Mouse (Mus musculus) neural tube, embryonic 13.5 days (tissue): ENCODE measurements around the gene Mief2. TPM values are rescaled to one million over a fixed set of nuclear protein-coding genes. Genes with fewer than 3 reads are reported as not detected.

Experiments used
- ATAC-seq: fragments of 200-750 bp; cut with Nextera tagmentation; 2 replicates; pipeline ENCODE4 v1.8.0; 2017; ENCODE audit warnings: low read depth, mild to moderate bottlenecking, moderate TSS enrichment, moderate library complexity
- H3K27ac ChIP-seq: fragments of 300-500 bp; sonication (generic); replicated peaks from 2 replicates; pipeline ENCODE4 v1.5.1; 2015; ENCODE audit warnings: moderate library complexity, mild to moderate bottlenecking, inconsistent platforms
- H3K27me3 ChIP-seq: fragments of 300-500 bp; sonication (generic); 2 replicates; pipeline ENCODE4 v1.6.1; 2015; ENCODE audit warnings: mild to moderate bottlenecking, inconsistent platforms
- H3K36me3 ChIP-seq: fragments of 300-500 bp; sonication (generic); 2 replicates; pipeline ENCODE4 v1.6.1; 2015; ENCODE audit warnings: mild to moderate bottlenecking, inconsistent platforms
- H3K4me1 ChIP-seq: fragments of 300-500 bp; sonication (generic); replicated peaks from 2 replicates; pipeline ENCODE4 v1.6.1; 2015; ENCODE audit warnings: inconsistent platforms
- H3K4me2 ChIP-seq: fragments of 300-500 bp; sonication (generic); 2 replicates; pipeline ENCODE4 v1.6.1; 2015; ENCODE audit warnings: inconsistent platforms, mild to moderate bottlenecking, moderate library complexity
- H3K4me3 ChIP-seq: fragments of 300-500 bp; sonication (generic); 2 replicates; pipeline ENCODE4 v1.5.1; 2015; ENCODE audit warnings: mild to moderate bottlenecking, inconsistent platforms
- H3K9ac ChIP-seq: fragments of 300-500 bp; sonication (generic); 2 replicates; pipeline ENCODE4 v1.6.1; 2015; ENCODE audit warnings: moderate library complexity, mild to moderate bottlenecking, inconsistent platforms
- H3K9me3 ChIP-seq: fragments of 300-500 bp; sonication (generic); 2 replicates; pipeline ENCODE4 v1.6.1; 2016; ENCODE audit warnings: inconsistent platforms
- WGBS: fragments of 180-500 bp; shearing (Covaris S2); methylation state at CpG from one replicate; pipeline ENCODE4 v1.1.7; 2015; 5-methylcytosine and 5-hydroxymethylcytosine counted together
- polyA plus RNA-seq: library from polyadenylated mRNA; unstranded; fragments of >200 nt; fragmentation: Nextera tagmentation; extraction: Ambion mirVana; gene quantifications from 2 replicates; pipeline ENCODE4 v1.2.1, GENCODE M21; 2015

Gene Mief2
- 21.3 and 22.0 TPM in 2 replicates for polyA plus RNA-seq

DNA sequence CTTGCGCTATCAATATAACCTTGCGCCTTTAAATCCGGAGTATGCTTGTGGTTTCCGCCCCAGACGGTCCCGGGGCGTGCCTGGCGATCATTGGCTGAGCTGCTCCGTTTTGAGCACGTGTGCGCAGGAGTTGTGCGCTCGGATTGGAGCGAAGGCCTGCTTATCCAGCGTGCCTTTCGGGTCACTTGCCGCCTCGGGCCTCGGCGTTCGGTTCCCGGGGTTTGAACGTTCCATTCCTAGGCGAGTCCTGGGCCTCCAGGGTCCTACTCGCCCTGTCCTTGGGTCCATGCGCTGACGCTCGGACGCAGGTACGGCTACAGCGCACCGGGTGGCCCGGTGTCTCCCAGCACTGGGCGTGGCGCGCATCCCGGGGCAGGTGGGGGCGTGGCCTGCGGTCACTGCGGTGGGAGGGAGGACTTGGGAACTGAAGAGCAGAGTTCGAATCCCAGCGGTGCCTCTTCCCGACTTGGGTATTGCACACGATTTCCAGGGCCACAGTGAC is at the start of gene Mief2:
Gene Mief2, plus strand, starts transcription at position 139 of the 502 bp plus-strand sequence.
- no peaks in the 10 kb centered on the region for H3K9me3 ChIP-seq
- H3K4me3 ChIP-seq: peak within 1 kb of the TSS; percentile 84
- H3K36me3 ChIP-seq: peaks cover 48% of the 10 kb centered on the region
- peak within 1 kb of the TSS; percentile 91 for H3K27ac ChIP-seq
- peaks cover 39% of the 10 kb centered on the region for H3K4me1 ChIP-seq
- no peaks in the 10 kb centered on the region for H3K27me3 ChIP-seq
- peak; percentile 95 for ATAC-seq
- under 1% methylated on average over 44 of the region's 44 CpGs for WGBS
- peak within 1 kb of the TSS; percentile 76 for H3K4me2 ChIP-seq
- H3K9ac ChIP-seq: peak within 1 kb of the TSS; percentile 92

DNA sequence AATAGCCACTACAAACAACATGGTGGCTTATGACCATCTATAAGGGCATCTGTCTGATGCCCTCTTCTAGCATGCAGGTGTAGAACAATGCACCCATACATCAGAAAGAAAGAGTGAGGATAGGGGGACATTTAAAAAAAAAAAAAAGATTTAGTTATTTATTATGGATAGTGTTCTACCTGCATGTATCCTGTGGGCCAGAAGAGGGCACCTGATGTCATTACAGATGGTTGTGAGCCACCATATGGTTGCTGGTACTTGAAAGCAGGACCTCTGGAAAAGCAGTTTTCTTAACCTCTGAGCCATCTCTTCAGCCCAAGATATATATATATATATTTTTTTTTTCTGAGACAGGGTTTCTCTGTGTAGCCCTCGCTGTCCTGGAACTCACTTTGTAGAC is 32.0 kb upstream of the Mief2 start:
- 76% methylated on average over 1 of the region's 1 CpGs for WGBS
- ATAC-seq: no peak
- Histone ChIP-seq H3K4me2 (no peak overlapping the region), H3K4me3 (no peak overlapping the region), H3K9me3 (no peaks in the 10 kb centered on the region), H3K27ac (no peak overlapping the region), H3K4me1 (peaks cover 21% of the 10 kb centered on the region), H3K27me3 (no peaks in the 10 kb centered on the region), H3K36me3 (no peaks in the 10 kb centered on the region), H3K9ac (no peak overlapping the region)

DNA sequence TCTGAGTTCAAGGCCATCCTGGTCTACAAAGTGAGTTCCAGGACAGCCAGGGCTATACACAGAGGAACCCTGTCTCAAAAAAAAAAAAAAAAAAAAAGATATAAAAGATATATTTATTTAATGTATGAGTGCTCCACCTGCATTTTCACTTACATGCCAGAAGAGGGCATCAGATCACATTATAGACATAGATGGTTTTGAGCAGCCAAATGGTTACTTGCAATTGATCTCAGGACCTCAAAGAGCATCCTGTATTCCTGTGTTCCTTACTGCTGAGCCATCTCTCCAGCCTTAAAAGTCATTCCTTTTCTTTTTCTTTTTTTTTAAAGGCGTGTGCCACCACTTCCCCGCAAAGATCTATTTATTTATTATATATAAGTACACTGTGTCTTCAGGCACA is 30.6 kb upstream of the Mief2 start:
- Histone ChIP-seq H3K27ac (no peak overlapping the region), H3K9ac (no peak overlapping the region), H3K36me3 (no peaks in the 10 kb centered on the region), H3K27me3 (no peaks in the 10 kb centered on the region), H3K4me1 (peaks cover 35% of the 10 kb centered on the region), H3K4me3 (no peak overlapping the region), H3K9me3 (no peaks in the 10 kb centered on the region), H3K4me2 (no peak overlapping the region)
- ATAC-seq: no peak
- 75% methylated on average over 2 of the region's 2 CpGs for WGBS

DNA sequence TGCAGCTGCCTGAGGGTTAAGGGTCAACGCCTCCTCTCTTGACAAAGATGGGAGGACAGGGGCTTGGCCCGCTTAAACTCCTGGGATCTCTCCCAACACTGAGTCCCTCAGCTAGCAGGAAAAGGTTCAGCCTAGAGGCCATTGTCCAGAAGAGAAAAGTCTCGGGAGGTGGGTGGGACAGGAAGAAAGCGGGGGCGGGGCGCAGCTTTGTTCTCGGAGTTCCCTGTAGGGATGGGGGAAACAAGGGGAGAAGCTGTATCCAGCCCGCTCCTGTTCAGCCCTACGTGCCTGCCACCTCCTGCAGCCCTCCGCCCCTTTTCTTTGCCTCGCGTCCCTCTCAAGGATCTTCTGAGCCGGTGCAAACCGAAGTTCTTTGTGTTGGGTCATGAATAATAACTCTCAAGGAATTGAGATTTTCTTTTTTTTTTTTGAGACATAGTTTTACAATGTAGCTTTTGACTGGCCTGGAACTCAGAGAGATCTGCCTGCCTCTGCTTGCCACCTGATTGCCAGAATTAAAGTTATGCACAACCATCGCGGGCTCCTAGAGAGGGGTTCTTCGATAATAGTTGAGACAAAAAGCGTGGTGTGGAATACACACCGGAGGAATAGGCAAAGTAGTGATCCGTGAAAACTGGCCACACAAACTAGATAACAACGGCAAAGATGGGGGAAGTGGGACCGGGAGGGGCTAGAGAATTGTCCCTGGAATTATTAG is 29.2 kb upstream of the Mief2 start:
- Histone ChIP-seq H3K36me3 (no peaks in the 10 kb centered on the region; the same call in 1 of the 2 replicates), H3K27me3 (no peaks in the 10 kb centered on the region), H3K9me3 (no peaks in the 10 kb centered on the region), H3K4me3 (peak overlapping the region; percentile 87), H3K4me2 (peak overlapping the region; percentile 76), H3K27ac (peak overlapping the region; percentile 91), H3K4me1 (peaks cover 49% of the 10 kb centered on the region), H3K9ac (peak overlapping the region; percentile 90)
- WGBS: 2% methylated on average over 22 of the region's 22 CpGs
- ATAC-seq: peak; percentile 57

DNA sequence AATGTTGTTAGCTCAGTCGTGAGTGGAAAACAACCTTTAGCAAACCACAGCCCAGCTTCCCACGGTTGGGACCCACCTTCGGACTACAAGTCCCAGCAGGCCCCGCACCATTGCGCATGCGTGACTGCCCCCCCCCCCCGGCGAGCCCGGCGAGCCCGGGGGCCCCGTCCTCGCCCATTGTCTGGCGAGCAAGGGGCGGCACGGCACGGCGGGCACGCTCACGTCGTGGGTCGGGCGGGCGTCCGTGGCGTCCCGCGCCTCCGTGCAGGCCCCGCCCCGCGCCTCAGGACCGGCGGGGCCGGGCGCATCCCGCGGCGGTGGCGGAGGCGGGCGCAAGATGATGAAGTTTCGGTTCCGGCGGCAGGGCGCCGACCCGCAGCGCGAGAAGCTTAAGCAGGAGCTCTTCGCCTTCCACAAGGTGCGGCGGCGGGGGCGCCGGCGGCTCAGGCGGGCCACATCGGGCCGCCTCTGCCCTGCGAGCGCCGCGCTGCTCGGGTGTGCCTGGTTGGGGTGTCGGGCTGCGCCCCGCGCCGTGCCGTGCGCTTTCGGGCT is 28.6 kb upstream of the Mief2 start, which contains the start of gene Llgl1:
Gene Llgl1, plus strand, starts transcription at position 200 of the 552 bp plus-strand sequence.
- peak within 1 kb of the TSS; percentile 87 for H3K4me3 ChIP-seq
- WGBS: under 1% methylated on average over 58 of the region's 73 CpGs
- peak within 1 kb of the TSS; percentile 91 for H3K27ac ChIP-seq
- peaks cover 49% of the 10 kb centered on the region for H3K4me1 ChIP-seq
- H3K4me2 ChIP-seq: peak within 1 kb of the TSS; percentile 76
- no peaks in the 10 kb centered on the region for H3K9me3 ChIP-seq
- peaks cover 5% of the 10 kb centered on the region for H3K36me3 ChIP-seq
- ATAC-seq: peak; percentile 91
- H3K27me3 ChIP-seq: no peaks in the 10 kb centered on the region
- peak within 1 kb of the TSS; percentile 90 for H3K9ac ChIP-seq

DNA sequence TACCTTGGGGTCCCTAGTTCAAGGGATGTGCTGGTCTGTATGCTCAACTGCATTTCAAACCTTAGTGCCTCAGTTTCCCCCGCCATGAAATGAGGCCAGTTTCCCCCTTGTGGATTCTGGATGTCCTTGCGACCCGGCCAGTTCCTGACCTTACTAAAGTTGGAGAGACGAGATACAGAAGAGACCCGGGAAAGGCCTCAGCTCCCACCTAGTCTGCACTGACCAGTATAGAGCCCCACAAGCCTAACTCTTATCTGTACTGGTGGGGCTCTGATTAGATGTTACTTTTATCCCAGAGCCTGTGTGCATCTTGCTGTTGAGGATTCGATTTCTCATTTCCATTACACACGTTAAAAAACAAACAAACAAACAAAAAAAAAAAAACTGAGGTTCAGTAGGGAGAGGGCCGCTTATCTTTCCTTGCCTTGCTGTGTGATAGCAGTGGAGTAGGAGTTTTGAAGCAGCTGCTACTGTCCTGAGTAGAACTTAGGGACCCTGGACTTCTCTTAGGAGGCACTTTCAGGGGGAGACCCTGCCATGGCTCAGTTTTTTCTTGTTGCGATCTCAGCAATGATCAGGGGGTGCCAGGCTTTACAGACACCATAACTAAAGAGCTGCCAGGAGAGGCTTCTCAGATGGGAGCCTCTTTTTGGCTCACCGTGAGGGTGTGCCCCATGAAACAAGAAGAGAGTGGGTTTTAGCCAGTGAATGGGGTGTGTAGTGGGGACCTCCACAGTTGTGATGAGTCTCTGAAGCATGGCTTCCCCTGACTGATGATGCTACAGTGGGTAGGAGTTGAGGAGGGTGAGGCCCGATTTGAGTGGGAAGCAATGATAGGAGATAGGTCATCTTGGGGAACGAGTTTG is 27.6 kb upstream of the Mief2 start:
- no peak for ATAC-seq
- Histone ChIP-seq H3K4me1 (peaks cover 58% of the 10 kb centered on the region), H3K9ac (peak overlapping the region; percentile 90), H3K27ac (peak overlapping the region; percentile 91), H3K9me3 (no peaks in the 10 kb centered on the region), H3K27me3 (no peaks in the 10 kb centered on the region), H3K36me3 (peaks cover 14% of the 10 kb centered on the region), H3K4me3 (peak overlapping the region; percentile 87), H3K4me2 (peak overlapping the region; percentile 76)
- WGBS: 28% methylated on average over 12 of the region's 12 CpGs

DNA sequence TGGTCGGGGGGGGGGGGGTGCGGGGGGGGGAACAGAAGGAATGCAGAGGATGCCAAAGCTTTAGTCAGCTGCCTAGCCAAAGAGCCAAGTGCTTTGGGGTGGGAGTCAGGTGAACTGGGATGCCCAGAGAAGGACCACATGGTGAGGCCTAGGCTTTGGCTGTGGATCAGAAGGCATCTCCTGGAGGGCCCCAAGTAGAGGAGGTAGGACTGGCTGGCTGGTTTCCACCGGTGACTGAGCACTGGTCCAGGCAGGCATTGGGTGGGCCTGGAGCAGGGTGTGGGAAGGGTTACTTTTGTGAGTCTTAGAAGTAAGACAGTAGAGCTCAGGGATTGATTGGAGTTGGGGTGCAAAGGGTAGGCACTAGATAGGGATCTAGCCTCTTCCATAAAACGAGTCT is 26.6 kb upstream of the Mief2 start:
- H3K36me3 ChIP-seq: peaks cover 25% of the 10 kb centered on the region
- H3K9me3 ChIP-seq: no peaks in the 10 kb centered on the region
- no peak for ATAC-seq
- peaks cover 58% of the 10 kb centered on the region for H3K4me1 ChIP-seq
- no peak overlapping the region for H3K27ac ChIP-seq
- H3K4me2 ChIP-seq: peak overlapping the region; percentile 76; the same call in 1 of the 2 replicates
- no peak overlapping the region for H3K9ac ChIP-seq
- H3K27me3 ChIP-seq: no peaks in the 10 kb centered on the region
- 94% methylated on average over 4 of the region's 4 CpGs for WGBS
- no peak overlapping the region for H3K4me3 ChIP-seq

DNA sequence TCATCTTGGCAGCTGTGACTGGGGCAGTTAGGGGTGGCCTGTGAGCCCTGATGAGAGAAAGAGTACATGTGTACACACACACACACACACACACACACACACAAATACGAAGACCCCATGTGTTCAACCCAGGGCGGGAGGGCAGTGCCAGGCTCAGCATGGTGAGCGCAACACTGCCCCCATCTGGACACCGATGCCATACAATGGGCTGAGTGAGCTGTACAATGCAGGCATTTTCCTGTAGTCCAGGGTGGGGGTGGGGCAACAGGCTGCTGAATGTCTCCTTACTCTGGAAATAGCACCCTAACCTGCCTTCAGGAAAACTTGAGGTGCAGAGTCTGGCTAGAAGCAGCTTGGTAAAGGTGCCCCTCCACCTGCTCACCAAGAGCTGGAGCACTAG is 25.1 kb upstream of the Mief2 start:
- Histone ChIP-seq H3K4me3 (no peak overlapping the region), H3K9ac (0 out of 2 replicates have a peak overlapping the region, but pooled peaks have one; percentile 12), H3K9me3 (no peaks in the 10 kb centered on the region), H3K27ac (0 out of 2 replicates have a peak overlapping the region, but pooled peaks have one; percentile 33), H3K27me3 (no peaks in the 10 kb centered on the region), H3K4me2 (no peak overlapping the region; the same call in 1 of the 2 replicates), H3K4me1 (peaks cover 58% of the 10 kb centered on the region), H3K36me3 (peaks cover 40% of the 10 kb centered on the region)
- 39% methylated on average over 4 of the region's 4 CpGs for WGBS
- no peak for ATAC-seq

DNA sequence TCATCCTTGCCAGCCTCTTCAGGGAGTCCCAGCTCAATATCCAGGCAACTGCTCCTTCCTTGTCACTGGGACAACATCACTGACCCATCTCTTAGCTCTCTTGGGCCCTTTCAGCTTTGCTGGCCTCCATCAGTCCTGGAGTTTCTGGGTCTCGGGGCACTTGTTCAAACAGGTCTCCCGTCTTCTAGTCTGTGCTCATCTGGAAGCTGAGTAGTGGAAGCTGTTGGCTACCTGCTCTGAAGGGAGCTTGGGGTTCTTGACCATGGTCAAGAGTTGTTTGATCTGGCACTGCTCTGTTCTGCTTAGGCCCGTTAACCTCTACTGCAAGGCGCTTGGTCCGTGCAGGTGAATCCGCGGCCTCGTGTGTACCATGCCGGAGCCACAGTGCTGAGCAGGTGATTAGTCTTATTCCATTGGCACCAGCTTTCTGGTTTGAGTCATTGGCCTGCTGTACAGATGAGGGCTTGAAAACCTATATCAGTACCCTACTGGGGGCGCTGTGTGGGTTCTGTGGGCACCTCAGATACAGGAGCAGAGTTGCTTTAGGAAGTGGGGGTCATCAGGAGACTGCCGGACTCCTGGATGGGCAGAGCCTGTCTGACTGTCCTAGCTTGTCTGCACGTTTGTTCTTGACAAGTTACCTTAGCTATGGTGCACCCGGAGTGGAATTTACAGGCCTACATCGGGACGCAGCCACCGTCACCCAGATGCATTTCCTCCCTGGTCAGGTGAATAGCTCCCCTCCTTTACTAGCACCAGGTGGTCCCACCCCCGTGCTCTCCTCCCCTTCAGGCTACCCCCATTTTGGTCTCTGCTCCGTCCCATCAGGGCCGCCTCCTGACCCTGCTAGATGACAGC is 23.9 kb upstream of the Mief2 start:
- 92% methylated on average over 19 of the region's 19 CpGs for WGBS
- ATAC-seq: no peak
- H3K36me3 ChIP-seq: peaks cover 51% of the 10 kb centered on the region
- H3K9me3 ChIP-seq: no peaks in the 10 kb centered on the region
- H3K4me1 ChIP-seq: peaks cover 47% of the 10 kb centered on the region
- peak overlapping the region; percentile 26; the same call in 1 of the 2 replicates for H3K9ac ChIP-seq
- H3K4me2 ChIP-seq: no peak overlapping the region
- no peak overlapping the region for H3K4me3 ChIP-seq
- H3K27me3 ChIP-seq: no peaks in the 10 kb centered on the region
- H3K27ac ChIP-seq: no peak overlapping the region

DNA sequence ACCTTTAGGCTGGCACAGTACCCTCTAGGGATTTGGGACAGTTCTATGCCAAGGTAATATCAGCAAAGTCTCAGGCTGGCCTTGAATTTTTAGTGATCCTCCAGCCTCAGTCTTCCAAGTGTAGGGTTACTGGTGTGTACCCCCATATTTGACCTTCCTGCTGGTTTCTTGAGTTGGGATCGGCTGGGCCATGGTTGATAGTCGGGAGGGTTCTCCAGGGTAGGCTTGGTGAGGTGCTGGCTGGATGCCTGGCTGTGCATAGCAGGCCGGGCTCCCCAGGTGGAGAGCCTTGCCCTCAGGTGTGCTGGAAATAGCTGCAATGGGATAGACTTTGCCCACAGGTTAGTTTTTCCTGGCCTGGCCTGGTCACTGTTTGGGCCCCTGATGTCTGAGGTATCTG is 22.9 kb upstream of the Mief2 start:
- ATAC-seq: no peak
- Histone ChIP-seq H3K4me1 (peaks cover 46% of the 10 kb centered on the region), H3K36me3 (peaks cover 61% of the 10 kb centered on the region), H3K4me2 (no peak overlapping the region), H3K27ac (no peak overlapping the region), H3K4me3 (no peak overlapping the region), H3K9me3 (no peaks in the 10 kb centered on the region), H3K27me3 (no peaks in the 10 kb centered on the region), H3K9ac (0 out of 2 replicates have a peak overlapping the region, but pooled peaks have one; percentile 26)
- 94% methylated on average over 3 of the region's 3 CpGs for WGBS

DNA sequence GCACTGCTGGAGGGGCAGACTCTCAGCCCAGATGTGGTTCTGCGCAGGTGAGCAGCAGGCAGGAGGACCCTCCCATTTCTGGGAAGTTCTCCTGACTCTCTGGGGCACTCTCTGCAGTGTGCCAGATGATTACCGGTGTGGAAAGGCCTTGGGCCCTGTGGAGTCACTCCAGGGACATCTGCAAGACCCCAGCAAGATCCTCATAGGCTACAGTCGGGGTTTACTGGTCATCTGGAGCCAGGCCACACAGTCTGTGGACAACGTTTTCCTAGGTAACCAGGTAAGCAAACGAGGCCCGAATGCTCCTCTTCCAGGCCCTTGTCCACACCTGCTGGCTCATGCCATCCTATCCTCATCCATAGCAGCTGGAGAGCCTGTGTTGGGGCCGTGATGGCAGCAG is 22.1 kb upstream of the Mief2 start:
- 93% methylated on average over 7 of the region's 7 CpGs for WGBS
- H3K4me2 ChIP-seq: no peak overlapping the region
- no peak overlapping the region for H3K27ac ChIP-seq
- no peak overlapping the region for H3K4me3 ChIP-seq
- ATAC-seq: no peak
- H3K9ac ChIP-seq: no peak overlapping the region
- peaks cover 38% of the 10 kb centered on the region for H3K4me1 ChIP-seq
- H3K36me3 ChIP-seq: peaks cover 69% of the 10 kb centered on the region
- H3K27me3 ChIP-seq: no peaks in the 10 kb centered on the region
- H3K9me3 ChIP-seq: no peaks in the 10 kb centered on the region
